Comparison of ENCODE assay signal across 21 mouse cellular contexts in the genomic region with DNA sequence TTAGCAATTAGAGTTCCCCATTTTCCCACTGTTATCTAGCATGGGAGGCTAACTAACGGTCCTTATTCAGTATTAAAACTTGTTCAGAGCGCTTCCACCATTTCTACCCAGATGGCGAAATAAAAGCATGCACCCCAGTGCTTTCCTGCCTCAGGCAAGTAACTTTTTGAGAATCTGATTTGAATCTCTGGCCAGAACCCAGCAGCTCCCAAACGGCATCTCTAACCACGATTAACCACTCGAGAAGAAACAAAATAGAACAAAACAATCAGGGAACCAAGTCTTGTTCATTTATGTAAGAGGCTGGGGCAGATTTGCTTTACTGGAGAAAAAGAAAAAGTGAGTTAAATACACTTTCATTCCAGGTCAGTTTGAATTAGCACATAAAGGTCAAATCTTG. TPM values are rescaled to one million over a fixed set of nuclear protein-coding genes. Genes with fewer than 3 reads are reported as not detected.
A peak's percentile ranks its signal among the peaks of the same experiment; 100 is the strongest.
DNase-seq lines count a peak whose midpoint lies in the region; ATAC-seq and TF ChIP-seq lines count a peak whose summit lies in the region.
"Had no signal": no experiment of that assay in that cellular context is flagged by ENCODE, and none has a peak within 500 bp of the region (broad histone marks: within the 10 kb centered on the region; RNA-seq: fewer than 3 reads in every experiment).

No protein-coding gene starts in this region.

- no peak overlapping the region for H3K27ac ChIP-seq in forebrain, embryonic 14.5 days (ENCODE audit: low read depth, low read length)
- no peak overlapping the region for H3K27ac ChIP-seq in forebrain, embryonic 10.5 days
- no peak overlapping the region for H3K27ac ChIP-seq in kidney, adult 2 months (ENCODE audit: insufficient read depth, low read depth, low read length)
- no peak overlapping the region for H3K27ac ChIP-seq in forebrain, postnatal 0 days (ENCODE audit: low read depth, low read length)
- H3K27ac ChIP-seq: embryonic facial prominence, embryonic 13.5 days; gastrocnemius, adult 2 months; hindbrain, embryonic 15.5 days; kidney, postnatal 0 days; midbrain, embryonic 15.5 days had no signal

- ATAC-seq in forebrain, embryonic 14.5 days = peak; percentile 43; the same call in 1 of the 2 replicates
- no peak for ATAC-seq in G1E (ENCODE audit: extremely low read depth, insufficient number of reproducible peaks, low FRiP score, poor library complexity, severe bottlenecking)
- ATAC-seq in forebrain, postnatal 0 days = no peak
- ATAC-seq: midbrain, embryonic 15.5 days had no signal

- TF ChIP-seq CTCF in kidney, adult 2 months (conservative IDR thresholded peaks at IDR 0.05; ENCODE audit: insufficient read depth, insufficient read length, low read depth, low read length) = no peak
- TF ChIP-seq CTCF in G1E (IDR thresholded peaks at IDR 0.05; ENCODE audit: low read depth, low read length) = no peak
- TF ChIP-seq CTCF in forebrain, postnatal 0 days (IDR thresholded peaks at IDR 0.05; ENCODE audit: low read depth) = no peak

- no peak overlapping the region for H3K9ac ChIP-seq in forebrain, embryonic 14.5 days (ENCODE audit: low read length)
- H3K9ac ChIP-seq in forebrain, postnatal 0 days = no peak overlapping the region
- H3K9ac ChIP-seq: embryonic facial prominence, embryonic 13.5 days; hindbrain, embryonic 15.5 days; midbrain, embryonic 15.5 days had no signal

- H3K9me3 ChIP-seq in forebrain, embryonic 14.5 days (replicated peaks; ENCODE audit: control insufficient read depth, low read length) = no peaks in the 10 kb centered on the region
- no peaks in the 10 kb centered on the region for H3K9me3 ChIP-seq in forebrain, embryonic 10.5 days
- no peaks in the 10 kb centered on the region for H3K9me3 ChIP-seq in G1E (replicated peaks)
- H3K9me3 ChIP-seq in forebrain, postnatal 0 days (ENCODE audit: low read length) = no peaks in the 10 kb centered on the region
- H3K9me3 ChIP-seq: embryonic facial prominence, embryonic 13.5 days; hindbrain, embryonic 15.5 days; midbrain, embryonic 15.5 days had no signal

- no peaks in the 10 kb centered on the region for H3K27me3 ChIP-seq in forebrain, embryonic 14.5 days (replicated peaks; ENCODE audit: control insufficient read depth, insufficient read depth, low read length)
- H3K27me3 ChIP-seq in forebrain, embryonic 10.5 days (ENCODE audit: poor library complexity, severe bottlenecking) = no peaks in the 10 kb centered on the region
- H3K27me3 ChIP-seq in kidney, adult 2 months (replicated peaks; ENCODE audit: control insufficient read depth, insufficient read depth, low read length) = no peaks in the 10 kb centered on the region
- no peaks in the 10 kb centered on the region for H3K27me3 ChIP-seq in G1E (ENCODE audit: insufficient read depth, low read length)
- no peaks in the 10 kb centered on the region for H3K27me3 ChIP-seq in forebrain, postnatal 0 days (ENCODE audit: insufficient read depth, low read length)
- H3K27me3 ChIP-seq: CH12.LX; embryonic facial prominence, embryonic 13.5 days; hindbrain, embryonic 15.5 days; midbrain, embryonic 15.5 days had no signal

- peak; percentile 67 for DNase-seq in forebrain, embryonic 14.5 days (ENCODE audit: low spot score)
- no peak for DNase-seq in forebrain, embryonic 10.5 days (ENCODE audit: extremely low spot score, low spot score)
- DNase-seq in kidney, adult 2 months = peak; percentile 52
- no peak for DNase-seq in kidney, postnatal 10 days
- no peak for DNase-seq in G1E (ENCODE audit: low spot score)
- peak; percentile 21 for DNase-seq in forebrain, postnatal 0 days
- DNase-seq in adrenal gland, postnatal 4 days (ENCODE audit: low spot score in 2 of 2) = no peak
- DNase-seq in adrenal gland, postnatal 36 days = no peak
- DNase-seq: cerebellum, adult 9-11 months; gastrocnemius, adult 2 months; heart, adult 18-20 months; left cerebral cortex, postnatal 4 days; lung, postnatal 10 days; spleen, adult 18-20 months; thymus, postnatal 25 days had no signal

- H3K4me2 ChIP-seq in forebrain, embryonic 14.5 days (ENCODE audit: low read length) = no peak overlapping the region
- H3K4me2 ChIP-seq in forebrain, postnatal 0 days (ENCODE audit: low read depth) = no peak overlapping the region
- H3K4me2 ChIP-seq: embryonic facial prominence, embryonic 13.5 days; hindbrain, embryonic 15.5 days; midbrain, embryonic 15.5 days had no signal

- H3K4me3 ChIP-seq in forebrain, embryonic 14.5 days (ENCODE audit: low read depth, low read length) = no peak overlapping the region
- H3K4me3 ChIP-seq in forebrain, embryonic 10.5 days = no peak overlapping the region
- no peak overlapping the region for H3K4me3 ChIP-seq in kidney, adult 2 months (ENCODE audit: insufficient read depth, low read depth, low read length)
- H3K4me3 ChIP-seq in G1E (ENCODE audit: low read depth, low read length) = peak overlapping the region; percentile 54; the same call in 1 of the 2 replicates
- H3K4me3 ChIP-seq in forebrain, postnatal 0 days (ENCODE audit: low read depth, low read length) = no peak overlapping the region
- H3K4me3 ChIP-seq: embryonic facial prominence, embryonic 13.5 days; gastrocnemius, adult 2 months; hindbrain, embryonic 15.5 days; midbrain, embryonic 15.5 days; myocyte had no signal

- TF ChIP-seq POLR2A in kidney, adult 2 months (IDR thresholded peaks at IDR 0.05; ENCODE audit: low read depth, low read length) = no peak

- 26% methylated on average over 6 of the region's 6 CpGs for WGBS in forebrain, embryonic 14.5 days
- 83% methylated on average over 6 of the region's 6 CpGs for WGBS in forebrain, embryonic 10.5 days
- WGBS in kidney, adult 2 months = 62% methylated on average over 6 of the region's 6 CpGs
- 26% methylated on average over 6 of the region's 6 CpGs for WGBS in forebrain, postnatal 0 days

- 0 out of 2 replicates have a peak, but pooled peaks cover 6% of the 10 kb centered on the region for H3K36me3 ChIP-seq in forebrain, embryonic 14.5 days (ENCODE audit: control insufficient read depth, insufficient read depth, low read length)
- peaks cover 40% of the 10 kb centered on the region for H3K36me3 ChIP-seq in forebrain, embryonic 10.5 days (replicated peaks)
- no peaks in the 10 kb centered on the region for H3K36me3 ChIP-seq in kidney, adult 2 months (ENCODE audit: control insufficient read depth, insufficient read depth, low read length)
- peaks cover 52% of the 10 kb centered on the region for H3K36me3 ChIP-seq in G1E (replicated peaks)
- no peaks in the 10 kb centered on the region for H3K36me3 ChIP-seq in forebrain, postnatal 0 days (ENCODE audit: insufficient read depth)
- H3K36me3 ChIP-seq: embryonic facial prominence, embryonic 13.5 days; hindbrain, embryonic 15.5 days; midbrain, embryonic 15.5 days had no signal

- H3K4me1 ChIP-seq in forebrain, embryonic 14.5 days (ENCODE audit: control insufficient read depth, insufficient read depth, low read length) = peaks cover 15% of the 10 kb centered on the region; the same call in 1 of the 2 replicates
- H3K4me1 ChIP-seq in forebrain, embryonic 10.5 days = peaks cover 17% of the 10 kb centered on the region
- peaks cover 7% of the 10 kb centered on the region for H3K4me1 ChIP-seq in kidney, adult 2 months (ENCODE audit: control insufficient read depth, insufficient read depth, low read length)
- H3K4me1 ChIP-seq in G1E (ENCODE audit: insufficient read depth, low read depth, low read length) = peaks cover 86% of the 10 kb centered on the region
- H3K4me1 ChIP-seq in forebrain, postnatal 0 days (ENCODE audit: insufficient read depth) = no peaks in the 10 kb centered on the region

RNA-seq across cellular contexts. Expression of a gene that starts 44.1 kb away (rescaled TPM):
- 5.6 and 7.6 TPM in 2 replicates for polyA plus RNA-seq in forebrain, embryonic 14.5 days (2014; fragmentation: Nextera tagmentation; extraction: Ambion mirVana)
- 11.4 and 11.5 TPM in 2 replicates for polyA plus RNA-seq in forebrain, embryonic 10.5 days (2016; fragmentation: Nextera tagmentation; extraction: Ambion mirVana)
- polyA plus RNA-seq in kidney, adult 2 months (2012; rRNA removed) = 23.3 and 42.8 TPM in 2 replicates
- total RNA-seq in G1E (2014; fragmentation: Nextera tagmentation) = 110 TPM in 2 replicates
- total RNA-seq in G1E (2017) = 33.4 and 34.0 TPM in 2 replicates
- polyA plus RNA-seq in G1E (2012) = 69.8 and 74.5 TPM in 2 replicates
- 7.1 and 8.8 TPM in 2 replicates for total RNA-seq in forebrain, postnatal 0 days (2014; rRNA removed)
- polyA plus RNA-seq in forebrain, postnatal 0 days (2015; fragmentation: Nextera tagmentation; extraction: Ambion mirVana) = 3.6 and 7.7 TPM in 2 replicates
- total RNA-seq in adrenal gland, postnatal 4 days (2021) = 10 to 100 TPM; 14.5 to 15.1 TPM
- total RNA-seq in adrenal gland, postnatal 36 days (2021) = 10 to 100 TPM in 1 of 2 experiments, 1 to 10 TPM in 1; 4.9 to 10.2 TPM

Comparison
In these comparisons a context has a peak if more than half of its experiments do, and no peak if none do; other contexts are left out.
1. DNase-seq: peak in forebrain, embryonic 14.5 days (single experiment), kidney, adult 2 months (single experiment) and forebrain, postnatal 0 days (single experiment); none in forebrain, embryonic 10.5 days (single experiment), kidney, postnatal 10 days (single experiment), G1E (single experiment), adrenal gland, postnatal 4 days (0 of 2) and adrenal gland, postnatal 36 days (0 of 2).